Mouse (Mus musculus) liver, adult 2 months (tissue): ENCODE measurements around the gene Panx3. TPM values are rescaled to one million over a fixed set of nuclear protein-coding genes. Genes with fewer than 3 reads are reported as not detected.
A peak's percentile ranks its signal among the peaks of the same experiment; 100 is the strongest.

Experiments
- DNase-seq: peaks from one replicate; pipeline ENCODE4 v3.0.0-alpha.2; 2011; ENCODE audit warnings: low read depth, low spot score; ENCODE audit errors: extremely low read depth
- H3K27ac ChIP-seq: fragments of 200-500 bp; replicated peaks from 2 replicates; pipeline ENCODE4 v1.5.1; 2012; ENCODE audit warnings: low read depth, mild to moderate bottlenecking, control low read depth, inconsistent platforms, low read length; ENCODE audit not compliant: insufficient read depth
- H3K27me3 ChIP-seq: fragments of 200-500 bp; 2 replicates; pipeline ENCODE4 v1.6.1; 2012; ENCODE audit warnings: mild to moderate bottlenecking, moderate library complexity, low read length, inconsistent platforms; ENCODE audit not compliant: control insufficient read depth, insufficient read depth
- H3K36me3 ChIP-seq: fragments of 200-500 bp; 2 replicates; pipeline ENCODE4 v1.6.1; 2012; ENCODE audit warnings: low read length, inconsistent platforms; ENCODE audit not compliant: control insufficient read depth, insufficient read depth
- H3K4me1 ChIP-seq: fragments of 200-500 bp; 2 replicates; pipeline ENCODE4 v1.6.1; 2011; ENCODE audit warnings: low read length; ENCODE audit not compliant: control insufficient read depth, insufficient read depth
- H3K4me3 ChIP-seq: fragments of 200-500 bp; 2 replicates; pipeline ENCODE4 v1.5.1; 2011; ENCODE audit warnings: low read depth, mild to moderate bottlenecking, control low read depth, low read length, moderate library complexity; ENCODE audit not compliant: insufficient read depth
- H3K79me2 ChIP-seq: fragments of 200-500 bp; 2 replicates; pipeline ENCODE4 v1.6.1; 2012; ENCODE audit warnings: inconsistent platforms, mild to moderate bottlenecking, low read length, moderate library complexity; ENCODE audit not compliant: control insufficient read depth, insufficient read depth
- H3K9ac ChIP-seq: fragments of 200-500 bp; 2 replicates; pipeline ENCODE4 v1.6.1; 2012; ENCODE audit warnings: low read depth, mild to moderate bottlenecking, control low read depth, inconsistent platforms, low read length
- CTCF ChIP-seq: fragments of 200-500 bp; IDR thresholded peaks from 2 replicates; pipeline ENCODE4 v1.5.1; 2011; ENCODE audit warnings: low read depth, low read length, control low read depth
- POLR2A ChIP-seq: fragments of 200-500 bp; IDR thresholded peaks from 2 replicates; pipeline ENCODE4 v1.6.1; 2011; ENCODE audit warnings: low read length, control low read depth; ENCODE audit not compliant: insufficient read depth; ENCODE audit errors: extremely low read depth
- WGBS: fragments of 180-500 bp; shearing (Covaris S2); methylation state at CpG from one replicate; pipeline ENCODE4 v1.1.7; 2018; 5-methylcytosine and 5-hydroxymethylcytosine counted together
- polyA plus RNA-seq: library from polyadenylated mRNA; depleted of rRNA; stranded (reverse); fragments of >200 nt; gene quantifications from 2 replicates; pipeline ENCODE4 v1.2.3, GENCODE M21; 2012; rRNA removed
- total RNA-seq: library from RNA; depleted of rRNA; stranded (reverse); fragments of >200 nt; gene quantifications from 2 replicates; pipeline ENCODE4 v1.2.3, GENCODE M21; 2014; rRNA removed

Gene Panx3
- total and polyA plus RNA-seq, 2 experiments: not detected

- Histone ChIP-seq H3K9ac (peak overlapping the region; percentile 58), H3K79me2 (peaks cover 6% of the 10 kb centered on the region; the same call in 1 of the 2 replicates), H3K36me3 (peaks cover 4% of the 10 kb centered on the region), H3K27me3 (no peaks in the 10 kb centered on the region), H3K4me3 (peak overlapping the region; percentile 54), H3K27ac (peak overlapping the region; percentile 55), H3K4me1 (no peaks in the 10 kb centered on the region; the same call in 1 of the 2 replicates)
- WGBS: 9% methylated on average over 6 of the region's 6 CpGs
- TF ChIP-seq POLR2A (no peak), CTCF (no peak)
- no peak for DNase-seq
Measured at GRCm38 (mm10) chr9:37613911-37614280, 55.1 kb downstream of the Panx3 start.

DNA sequence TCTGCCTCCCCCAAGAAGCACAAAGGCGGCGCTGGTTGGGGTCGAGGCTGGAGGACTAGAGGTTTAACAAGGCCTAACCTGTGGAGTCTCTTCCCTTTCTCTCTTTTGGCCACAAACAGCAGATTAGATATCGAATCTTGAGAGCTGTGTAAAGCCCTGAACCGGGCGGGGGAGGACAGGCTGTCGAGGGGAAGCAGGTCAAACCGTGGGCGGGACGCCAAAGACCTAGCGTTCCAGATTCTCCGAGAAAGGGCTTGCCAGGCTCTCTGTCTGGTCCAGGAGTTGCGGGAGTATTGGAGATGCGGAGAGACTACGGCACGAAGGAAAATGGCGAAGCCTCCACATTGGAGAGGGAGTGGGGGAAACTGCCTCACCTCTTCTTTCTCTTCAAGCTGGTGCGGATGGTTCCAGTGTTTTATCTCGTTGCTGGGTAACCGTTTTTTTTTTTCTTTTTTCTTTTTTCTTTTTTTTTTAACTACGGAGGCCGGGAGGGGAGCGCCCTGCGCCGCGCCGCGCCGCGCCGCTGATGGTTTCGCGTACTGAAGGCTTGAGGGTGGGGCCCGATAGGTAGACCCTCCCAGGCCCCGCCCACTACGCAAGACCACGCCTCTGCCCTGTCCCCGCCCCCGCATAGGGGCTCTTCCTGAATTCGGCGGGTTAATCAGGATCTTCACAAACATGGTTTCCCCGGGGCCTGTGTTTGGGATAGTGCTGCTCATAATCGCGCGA lies 55.7 kb downstream of the Panx3 start, which contains the start of gene Spa17:
Spa17 (minus strand) TSS at position 541 of the 729 bp plus-strand sequence.
- Histone ChIP-seq H3K36me3 (peaks cover 3% of the 10 kb centered on the region; the same call in 1 of the 2 replicates), H3K27ac (peak within 1 kb of the TSS; percentile 55), H3K79me2 (peaks cover 6% of the 10 kb centered on the region; the same call in 1 of the 2 replicates), H3K27me3 (no peaks in the 10 kb centered on the region), H3K9ac (peak within 1 kb of the TSS; percentile 58), H3K4me3 (peak within 1 kb of the TSS; percentile 54), H3K4me1 (no peaks in the 10 kb centered on the region; the same call in 1 of the 2 replicates)
- WGBS: under 1% methylated on average over 45 of the region's 45 CpGs
- TF ChIP-seq CTCF (no peak), POLR2A (no peak)
- DNase-seq: peak; percentile 78

Other genes starting within 250 kb of the Panx3 start
- 0.07 TPM in 1 of 2 replicates, not detected in the other for gene Robo3, start 236.0 kb downstream of the Panx3 start, total RNA-seq
- gene Robo3, start 236.0 kb downstream of the Panx3 start, polyA plus RNA-seq: 0.41 and 0.67 TPM in 2 replicates
- gene Msantd2, start 179.9 kb downstream of the Panx3 start, total RNA-seq: 10.3 and 11.7 TPM in 2 replicates
- gene Msantd2, start 179.9 kb downstream of the Panx3 start, polyA plus RNA-seq: 8.3 and 16.2 TPM in 2 replicates
- 7.7 and 13.5 TPM in 2 replicates for gene Esam, start 141.2 kb downstream of the Panx3 start, total RNA-seq
- 6.3 and 8.8 TPM in 2 replicates for gene Esam, start 141.2 kb downstream of the Panx3 start, polyA plus RNA-seq
- gene Vsig2, start 130.0 kb downstream of the Panx3 start, total RNA-seq: 1.5 and 1.6 TPM in 2 replicates
- 0.78 and 1.5 TPM in 2 replicates for gene Vsig2, start 130.0 kb downstream of the Panx3 start, polyA plus RNA-seq
- gene Nrgn, start 116.3 kb downstream of the Panx3 start, total RNA-seq: 0.09 TPM in 1 of 2 replicates, not detected in the other
- gene Nrgn, start 116.3 kb downstream of the Panx3 start, polyA plus RNA-seq: 0.25 and 0.86 TPM in 2 replicates
- gene Siae, start 113.5 kb downstream of the Panx3 start, total RNA-seq: 27.5 and 27.9 TPM in 2 replicates
- gene Siae, start 113.5 kb downstream of the Panx3 start, polyA plus RNA-seq: 17.4 and 17.7 TPM in 2 replicates
- 0.27 and 0.55 TPM in 2 replicates for gene Spa17, start 55.5 kb downstream of the Panx3 start, total RNA-seq
- gene Spa17, start 55.5 kb downstream of the Panx3 start, polyA plus RNA-seq: 0.13 TPM in 1 of 2 replicates, not detected in the other
- 35.0 and 35.8 TPM in 2 replicates for gene Tbrg1, start 11.9 kb downstream of the Panx3 start, total RNA-seq
- gene Tbrg1, start 11.9 kb downstream of the Panx3 start, polyA plus RNA-seq: 19.2 and 23.8 TPM in 2 replicates
- not detected in 2 replicates for gene Olfr160, start 47.0 kb upstream of the Panx3 start, total RNA-seq
- gene Olfr160, start 47.0 kb upstream of the Panx3 start, polyA plus RNA-seq: not detected in 2 replicates
- gene Olfr874, start 75.9 kb upstream of the Panx3 start, total RNA-seq: not detected in 2 replicates
- not detected in 2 replicates for gene Olfr874, start 75.9 kb upstream of the Panx3 start, polyA plus RNA-seq
- not detected in 2 replicates for gene Olfr875, start 102.6 kb upstream of the Panx3 start, total RNA-seq
- gene Olfr875, start 102.6 kb upstream of the Panx3 start, polyA plus RNA-seq: not detected in 2 replicates
- gene Olfr876, start 133.8 kb upstream of the Panx3 start, total RNA-seq: not detected in 2 replicates
- gene Olfr876, start 133.8 kb upstream of the Panx3 start, polyA plus RNA-seq: not detected in 2 replicates
- not detected in 2 replicates for gene Olfr877, start 185.0 kb upstream of the Panx3 start, total RNA-seq
- not detected in 2 replicates for gene Olfr877, start 185.0 kb upstream of the Panx3 start, polyA plus RNA-seq
- not detected in 2 replicates for gene Olfr145, start 227.5 kb upstream of the Panx3 start, total RNA-seq
- gene Olfr145, start 227.5 kb upstream of the Panx3 start, polyA plus RNA-seq: not detected in 2 replicates
- gene Olfr878, start 248.6 kb upstream of the Panx3 start, total RNA-seq: not detected in 2 replicates
- not detected in 2 replicates for gene Olfr878, start 248.6 kb upstream of the Panx3 start, polyA plus RNA-seq